Mouse (Mus musculus): ENCODE results near the gene Tiam1.

Tiam1 gene

DNA sequence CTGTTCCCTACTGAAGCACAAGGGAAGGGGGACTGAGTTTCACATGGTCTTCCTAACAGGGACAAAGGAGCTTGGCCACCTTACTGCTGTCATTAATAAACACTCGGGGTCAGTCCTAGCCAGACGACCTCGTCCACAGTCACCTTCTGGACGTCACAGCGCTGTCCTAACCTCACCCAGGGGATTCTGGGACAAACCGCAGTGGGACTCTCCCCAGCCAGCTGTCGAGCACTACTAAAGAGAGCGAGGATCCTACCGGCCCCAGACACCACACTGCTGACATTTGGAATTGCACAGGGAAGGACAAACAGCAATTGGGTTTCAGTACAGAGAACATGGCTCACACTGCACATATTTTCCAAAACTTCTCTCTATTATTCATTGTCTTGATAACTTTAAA is 292.2 kb downstream of the Tiam1 start:
- intact Hi-C loops (cut with DNase I), result no loop called here

DNA sequence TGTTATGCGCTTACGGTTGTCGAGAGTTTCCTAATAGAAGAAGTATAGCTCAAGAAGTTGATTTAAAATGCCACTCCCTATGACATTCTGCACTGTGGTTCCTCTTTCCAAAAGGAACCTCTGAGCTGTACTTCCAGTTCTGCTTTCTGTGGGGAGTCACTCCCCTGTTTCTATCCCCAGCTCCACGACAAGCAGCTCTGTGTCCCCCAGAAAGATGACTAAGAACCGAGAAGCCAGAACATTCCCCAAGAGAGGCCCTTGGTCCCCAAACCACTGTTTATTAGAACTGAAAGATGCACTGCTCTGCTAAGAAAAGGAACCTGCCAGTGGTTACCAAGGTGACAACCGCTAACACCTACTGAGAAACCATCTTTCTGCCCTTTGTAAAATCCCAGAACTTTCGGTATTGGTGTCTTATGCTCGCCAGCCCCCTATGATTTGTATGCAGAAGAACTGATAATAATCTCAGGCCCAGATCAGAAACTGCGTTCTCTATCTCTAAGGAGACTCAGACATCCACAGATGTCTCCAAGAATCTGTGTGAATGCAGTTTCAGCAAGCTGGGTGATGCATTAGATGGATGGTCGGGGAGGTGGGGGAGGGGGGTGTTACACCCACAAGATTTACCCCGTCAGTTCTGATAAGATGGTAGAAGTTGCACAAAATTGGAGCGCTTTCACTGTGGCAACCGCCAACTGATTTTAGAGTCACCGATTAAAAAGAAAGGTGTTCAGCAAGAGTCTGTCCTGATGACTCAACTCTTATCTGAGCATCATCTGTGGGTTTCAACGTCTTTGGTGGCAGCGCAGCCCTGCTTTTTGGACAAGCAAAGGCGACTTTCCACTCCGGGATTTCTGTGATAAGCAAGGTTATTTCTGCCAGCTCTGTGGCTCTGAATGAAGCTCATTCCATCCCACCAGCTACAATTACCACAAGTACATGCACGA is 294.6 kb downstream of the Tiam1 start:
- intact Hi-C loops (cut with DNase I), result loop anchor here (5.0 kb wide), 2 partner anchors 318 to 333 kb away; no protein-coding TSS in a partner anchor

DNA sequence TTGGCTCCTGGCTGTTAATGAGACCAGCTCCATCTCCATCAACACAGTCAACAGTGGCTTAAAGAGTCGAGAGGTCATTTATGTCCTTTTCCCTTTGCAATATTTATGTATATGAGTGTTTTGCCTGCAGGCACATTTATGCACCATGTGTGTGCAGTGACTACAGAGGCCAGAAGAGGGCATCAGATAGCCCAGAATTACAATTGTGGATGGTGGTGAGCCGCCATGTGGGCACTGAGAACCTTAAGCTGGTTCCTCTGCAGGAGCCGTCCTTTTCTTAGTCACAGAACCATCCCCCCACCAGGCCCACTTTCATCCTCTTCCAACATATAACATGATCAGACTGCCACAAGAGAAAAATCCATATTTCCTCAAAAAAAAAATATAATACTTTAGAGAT is 295.4 kb downstream of the Tiam1 start:
- intact Hi-C loops (cut with DNase I), result loop anchor here (5.0 kb wide), 2 partner anchors 319 to 334 kb away; no protein-coding TSS in a partner anchor

DNA sequence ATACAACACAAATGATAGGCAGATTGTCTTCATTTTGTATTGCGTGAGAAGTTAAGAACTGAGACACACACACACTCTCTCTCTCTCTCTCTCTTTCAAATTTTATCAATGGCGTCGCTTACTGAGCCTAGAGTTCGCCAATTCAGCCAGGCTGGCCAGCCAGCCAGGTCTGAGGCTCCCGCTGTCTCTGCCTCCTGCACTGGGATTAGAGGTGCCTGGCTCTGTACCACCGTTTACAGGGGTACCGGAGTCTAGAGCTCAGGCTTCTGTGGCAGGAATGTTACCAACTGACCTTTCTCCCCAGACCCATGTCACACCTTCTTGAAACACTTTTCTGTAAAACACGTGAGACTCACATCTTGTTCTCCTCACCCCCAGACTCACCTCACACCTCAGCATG is 298.1 kb downstream of the Tiam1 start:
- intact Hi-C loops (cut with DNase I), result loop anchor here (5.0 kb wide), 2 partner anchors 322 to 337 kb away; no protein-coding TSS in a partner anchor

DNA sequence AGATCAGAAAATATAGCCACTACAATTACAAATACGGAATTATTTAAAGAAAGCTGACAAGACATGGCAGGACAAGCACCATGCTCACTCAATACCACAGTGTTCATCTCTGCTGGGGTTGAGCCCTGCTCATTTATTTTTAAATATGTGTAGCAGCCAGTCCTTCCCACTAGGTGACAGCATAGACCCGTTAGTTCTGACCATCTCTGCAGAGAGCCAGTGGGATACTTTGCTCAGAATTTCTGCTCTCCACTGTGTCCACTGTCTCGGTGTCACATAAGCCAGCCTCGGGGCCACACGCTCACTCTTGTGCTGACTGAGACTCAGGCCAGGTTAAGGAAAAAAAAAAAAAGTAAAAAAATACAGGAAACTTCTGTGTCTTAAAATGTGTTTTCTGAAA is 299.0 kb downstream of the Tiam1 start:
- intact Hi-C loops (cut with DNase I), result no loop called here

DNA sequence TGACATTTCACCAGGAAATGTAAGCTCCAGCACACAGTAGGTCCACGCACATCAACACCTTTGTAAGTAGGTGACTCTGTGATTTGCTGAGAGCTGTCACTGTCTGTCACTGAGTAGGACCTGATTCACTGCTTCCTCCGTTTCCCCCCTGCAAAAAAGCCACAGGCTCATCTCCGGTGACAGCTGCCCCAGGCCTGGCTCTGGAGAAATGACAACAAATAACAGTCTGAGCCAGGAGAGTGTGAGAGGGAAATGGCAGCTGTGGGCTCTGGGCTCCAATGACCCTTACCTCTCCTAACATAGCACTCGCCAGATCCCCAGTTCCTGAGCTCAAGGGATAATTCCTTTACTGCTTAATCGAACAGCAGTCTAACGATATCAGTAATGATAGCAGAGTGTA is 301.7 kb downstream of the Tiam1 start:
- intact Hi-C loops (cut with DNase I), result no loop called here

DNA sequence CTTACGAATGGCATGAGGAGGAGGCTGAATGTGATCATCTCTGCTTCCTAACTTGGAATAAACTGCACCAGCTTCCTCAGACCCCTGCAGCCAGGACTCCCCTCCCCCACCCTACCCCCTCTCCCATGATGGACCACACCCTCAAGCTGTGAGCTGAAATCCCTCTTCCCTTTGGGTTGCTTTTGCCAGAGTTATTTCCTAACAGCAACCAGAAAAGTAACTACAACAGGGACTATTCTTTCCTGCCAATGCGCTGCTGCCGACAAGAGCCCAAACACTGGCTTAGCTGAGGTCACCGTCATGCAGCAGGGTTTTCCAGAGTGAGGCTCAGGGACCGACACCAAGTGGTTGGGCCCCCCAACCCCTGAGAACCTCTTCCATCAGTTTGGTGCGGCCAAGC is 303.2 kb downstream of the Tiam1 start:
- intact Hi-C loops (cut with DNase I), result no loop called here

DNA sequence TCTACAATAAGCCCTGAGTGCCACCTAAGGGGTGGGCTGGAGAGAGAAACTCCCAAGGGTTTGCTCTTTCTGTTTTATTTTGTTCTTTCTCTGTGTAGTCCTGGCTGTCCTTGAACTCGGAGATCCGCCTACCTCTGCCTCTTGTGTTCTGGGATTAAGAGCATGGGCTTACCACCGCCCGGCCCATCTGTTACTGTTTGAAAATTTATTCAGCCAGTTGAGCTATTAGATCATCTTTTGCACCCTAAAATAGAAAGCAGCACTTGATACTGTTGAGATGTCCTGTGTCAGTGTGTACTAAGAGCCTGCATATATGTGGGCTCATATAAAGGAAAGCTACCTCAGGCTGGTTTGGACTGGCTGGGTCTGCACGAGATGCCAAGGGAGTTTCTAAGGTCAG is 303.7 kb downstream of the Tiam1 start:
- intact Hi-C loops (cut with DNase I), result no loop called here

DNA sequence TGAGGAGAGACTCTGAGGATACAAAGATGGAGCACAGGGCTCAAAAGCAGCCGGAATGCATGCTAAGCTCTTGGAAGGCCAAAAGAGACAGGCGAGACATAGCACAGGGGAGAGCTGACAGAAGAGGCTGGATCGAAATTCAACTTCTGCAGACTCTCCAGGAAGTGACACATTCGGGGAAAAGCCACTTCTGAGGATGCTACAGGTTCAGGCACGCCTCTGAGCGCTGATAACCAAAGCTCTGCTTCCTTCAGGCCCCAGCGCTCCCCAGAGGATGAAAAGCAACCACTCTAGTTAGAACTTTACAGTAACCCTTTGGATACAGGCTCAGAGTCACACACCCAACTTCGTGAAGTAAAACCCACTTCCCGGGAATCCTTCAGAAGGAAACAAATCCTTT is 306.5 kb downstream of the Tiam1 start:
- intact Hi-C loops (cut with DNase I), result no loop called here

DNA sequence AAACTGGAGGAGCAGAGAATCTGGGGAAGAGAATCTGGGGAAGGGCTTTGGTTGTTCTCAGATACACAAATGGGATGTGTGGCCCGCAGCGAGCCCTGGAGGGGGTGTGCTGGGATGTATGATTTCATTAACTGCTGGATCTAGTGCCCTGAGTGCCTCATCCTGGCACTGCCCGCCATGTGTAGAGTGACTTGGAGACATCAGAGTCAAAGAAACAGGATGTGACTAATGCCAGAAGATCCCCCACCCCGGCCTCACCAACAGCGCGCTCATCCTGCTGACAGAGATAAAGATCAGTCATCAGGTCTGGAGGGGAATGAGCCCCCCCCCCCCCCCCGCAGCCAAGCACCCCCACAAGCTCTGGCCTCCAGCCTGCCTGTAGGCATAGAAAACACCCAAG is 308.0 kb downstream of the Tiam1 start:
- intact Hi-C loops (cut with DNase I), result no loop called here

DNA sequence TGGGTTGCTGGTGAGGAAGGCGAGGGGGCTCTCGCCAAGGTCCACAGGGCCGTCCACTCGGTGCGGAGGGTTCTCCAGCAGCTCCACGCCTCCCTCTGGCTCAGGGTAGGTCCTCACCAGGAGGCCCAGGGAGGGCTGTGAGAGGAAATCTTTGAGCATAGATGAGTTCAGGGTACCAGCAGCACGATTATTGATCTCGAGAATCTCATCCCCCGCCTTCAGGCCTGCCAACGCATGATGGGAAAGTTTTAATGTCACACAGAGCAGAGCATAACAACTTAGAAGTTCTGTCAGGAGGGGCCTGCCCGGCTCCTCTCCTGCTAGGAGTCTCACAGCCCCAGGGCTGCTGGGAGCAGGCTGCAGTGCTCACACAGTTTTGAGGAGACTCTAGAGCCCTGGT is 310.6 kb downstream of the Tiam1 start:
- intact Hi-C loops (cut with DNase I), result no loop called here

DNA sequence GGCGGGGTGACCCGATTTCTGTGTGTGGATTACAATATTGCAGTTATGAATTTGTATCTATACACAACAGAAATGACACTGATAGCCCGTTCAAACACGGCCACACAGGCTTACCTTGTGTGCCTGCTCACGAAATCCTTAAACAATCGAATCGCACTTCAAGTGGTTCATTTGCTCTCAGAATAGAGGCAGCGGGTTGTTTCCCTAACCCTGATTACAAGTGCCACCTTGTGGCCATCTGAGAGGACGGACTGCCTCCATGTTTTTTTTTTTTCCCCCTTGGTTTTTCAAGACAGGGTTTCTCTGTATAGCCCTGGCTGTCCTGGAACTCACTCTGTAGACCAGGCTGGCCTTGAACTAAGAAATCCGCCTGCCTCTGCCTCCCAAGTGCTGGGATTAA is 312.4 kb downstream of the Tiam1 start:
- intact Hi-C loops (cut with DNase I), result loop anchor here (2.0 kb wide), 1 partner anchor 56 kb away; no protein-coding TSS in a partner anchor

DNA sequence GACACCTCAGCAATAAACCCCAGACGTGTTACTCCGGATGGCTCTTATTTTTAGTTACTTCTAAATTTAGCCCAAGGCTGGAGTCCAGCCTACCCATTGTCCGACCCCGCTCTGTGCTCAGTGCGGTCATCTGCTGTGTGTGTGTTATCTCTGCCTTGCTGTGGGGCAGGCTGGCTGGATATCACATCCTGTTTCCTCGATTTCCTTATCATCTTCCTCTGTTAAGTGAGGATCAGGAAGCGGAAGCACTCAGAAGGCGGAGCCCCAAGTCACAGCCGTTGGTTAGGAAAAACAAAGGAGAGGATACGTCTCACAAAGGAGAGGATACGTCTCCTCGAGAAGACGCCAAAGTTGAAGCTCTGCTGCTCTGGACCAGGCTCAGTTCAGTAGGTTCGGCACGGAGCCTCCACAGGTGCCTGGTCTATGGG is 313.3 kb downstream of the Tiam1 start:
- intact Hi-C loops (cut with DNase I), result loop anchor here (2.0 kb wide), 1 partner anchor 55 kb away; no protein-coding TSS in a partner anchor

DNA sequence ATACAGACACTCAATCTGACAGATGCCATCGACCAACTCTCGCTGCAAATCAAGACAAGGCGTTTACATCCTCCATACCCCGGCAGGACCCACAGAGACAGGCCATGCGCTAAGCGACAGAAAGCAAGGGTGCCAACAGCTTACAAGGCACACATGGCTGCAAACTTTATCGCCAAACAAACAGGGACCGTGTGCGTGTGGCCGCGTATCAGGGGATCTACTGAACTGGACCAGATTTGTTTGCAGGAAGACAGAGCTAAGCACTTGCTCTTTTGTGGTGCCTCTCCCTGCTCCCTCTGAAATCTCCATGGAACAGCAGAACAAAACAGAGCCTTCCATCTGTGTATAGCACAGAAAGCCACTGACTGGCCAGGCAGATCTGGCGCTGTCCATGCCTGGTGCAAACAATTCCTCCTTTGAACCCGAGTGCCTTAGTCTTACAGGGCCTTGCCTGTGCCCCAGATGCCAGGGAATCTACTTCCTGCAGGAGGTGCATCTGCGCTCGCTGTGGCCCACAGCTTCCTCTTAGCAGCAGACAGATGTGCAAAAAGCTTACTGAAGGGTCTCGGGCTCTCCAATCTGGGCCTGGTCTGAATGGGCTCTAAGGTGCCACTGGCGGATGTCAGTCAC is 316.0 kb downstream of the Tiam1 start:
- intact Hi-C loops (cut with DNase I), result no loop called here

DNA sequence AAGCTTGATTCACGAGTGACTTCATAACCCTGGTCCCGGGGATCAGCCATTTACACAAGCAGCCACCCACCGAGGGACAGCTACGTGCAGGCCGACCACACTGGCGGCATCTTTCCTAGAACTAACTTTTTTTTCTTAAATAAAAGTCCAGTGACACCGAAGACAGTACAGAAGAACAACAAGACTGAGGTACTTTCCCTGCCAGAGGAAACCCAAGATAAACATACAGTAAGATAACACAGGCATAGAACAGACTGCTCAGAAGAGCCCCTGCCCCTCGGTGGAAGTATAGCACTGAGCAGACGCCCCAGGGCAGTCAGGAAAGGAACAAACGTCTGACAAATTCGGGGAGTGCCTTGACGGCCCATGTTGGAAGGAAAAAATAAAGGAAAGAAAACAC is 317.7 kb downstream of the Tiam1 start:
- intact Hi-C loops (cut with DNase I), result no loop called here

DNA sequence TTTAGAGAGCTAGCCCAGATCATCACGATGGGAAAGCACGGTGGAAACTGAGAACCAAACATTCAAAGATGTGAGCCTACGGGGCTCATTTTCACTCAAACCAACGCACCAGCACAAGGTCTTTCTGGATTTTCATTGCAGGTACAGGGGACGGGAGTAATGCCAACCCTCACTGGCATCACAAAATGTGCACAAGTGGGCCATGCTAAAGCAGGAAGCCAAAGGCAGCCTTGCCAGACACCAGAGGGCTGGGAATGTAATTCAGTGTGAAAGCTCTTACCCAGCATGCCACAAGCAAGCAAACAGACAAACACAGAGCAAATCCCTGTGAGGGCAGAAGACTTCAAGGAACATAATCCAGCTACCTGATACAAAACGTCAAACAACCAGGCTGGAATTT is 320.7 kb downstream of the Tiam1 start:
- intact Hi-C loops (cut with DNase I), result no loop called here

DNA sequence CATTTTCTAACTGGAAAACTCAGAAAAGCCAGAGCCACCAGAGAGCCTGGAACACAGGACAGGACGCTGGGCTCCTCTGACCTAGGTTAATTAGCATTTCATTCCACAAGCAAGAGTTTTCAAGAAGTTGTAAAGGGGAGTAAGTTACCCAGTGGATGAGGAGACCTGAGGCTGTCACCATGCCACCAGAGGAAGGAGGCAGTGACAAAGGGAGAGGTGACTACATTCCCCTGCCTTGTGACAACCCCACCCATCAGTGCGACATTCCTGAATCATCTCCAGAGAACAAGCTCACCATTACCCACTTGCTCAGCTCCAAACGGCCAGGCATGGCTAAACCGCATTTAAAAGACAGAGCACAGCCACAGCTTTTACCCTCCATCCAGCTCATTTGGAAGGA is 324.9 kb downstream of the Tiam1 start:
- intact Hi-C loops (cut with DNase I), result no loop called here

DNA sequence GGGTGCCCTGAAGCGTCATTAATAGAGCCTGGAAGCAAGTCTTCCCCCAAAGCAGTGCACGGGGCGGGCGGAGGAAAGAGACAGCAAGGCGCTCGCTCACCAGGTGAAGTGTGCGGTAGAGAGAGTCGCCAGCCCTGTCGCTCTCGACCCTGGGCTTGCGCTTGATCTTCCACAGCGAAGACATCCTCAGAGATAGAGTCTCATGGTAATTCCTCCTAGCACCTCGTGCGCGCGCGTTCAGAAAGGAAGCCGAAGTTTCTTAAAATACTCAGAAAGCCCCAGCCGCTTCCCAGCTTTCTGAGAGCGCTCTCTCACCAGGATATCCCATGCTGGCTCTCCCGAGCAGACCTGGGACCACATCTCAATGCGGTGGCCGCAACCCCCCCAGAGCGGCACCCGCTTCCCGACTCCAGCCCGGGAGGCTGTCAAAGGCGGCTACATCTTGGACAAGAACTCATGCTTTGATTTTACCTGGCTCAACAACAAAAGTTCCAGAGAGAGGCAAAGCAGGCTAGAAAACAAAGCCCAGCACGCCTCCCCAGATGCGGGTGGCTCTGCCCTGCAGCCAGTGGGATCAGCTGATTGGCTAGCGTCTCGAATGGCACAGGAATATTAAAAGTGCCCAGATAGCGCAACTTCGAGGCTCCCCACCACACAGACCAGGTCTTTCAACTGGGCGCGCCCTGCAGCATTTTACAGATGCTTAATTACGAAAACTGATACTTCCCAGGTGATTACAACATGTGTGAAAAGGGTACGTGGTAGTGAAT is 325.5 kb downstream of the Tiam1 start:
- intact Hi-C loops (cut with DNase I), result no loop called here

DNA sequence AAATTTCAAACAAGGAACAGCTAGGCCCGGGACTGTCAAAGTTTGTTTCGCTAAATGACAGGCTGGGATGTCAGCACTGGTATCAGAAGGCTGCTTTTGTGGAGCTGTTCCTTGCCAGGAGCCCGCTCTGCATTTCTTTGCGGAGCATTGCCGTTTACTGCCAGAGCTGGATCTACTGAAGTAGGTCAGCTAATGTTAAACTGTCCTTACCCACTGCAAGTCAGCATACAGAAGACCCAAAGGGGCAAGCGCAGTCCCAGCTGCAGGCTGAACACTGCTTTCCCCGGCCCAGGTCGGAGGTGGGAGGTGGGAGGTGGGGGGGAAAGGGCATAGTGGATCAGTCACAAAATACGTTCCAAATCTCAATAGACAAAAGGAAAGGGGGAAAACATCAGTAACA is 326.3 kb downstream of the Tiam1 start:
- intact Hi-C loops (cut with DNase I), result no loop called here

DNA sequence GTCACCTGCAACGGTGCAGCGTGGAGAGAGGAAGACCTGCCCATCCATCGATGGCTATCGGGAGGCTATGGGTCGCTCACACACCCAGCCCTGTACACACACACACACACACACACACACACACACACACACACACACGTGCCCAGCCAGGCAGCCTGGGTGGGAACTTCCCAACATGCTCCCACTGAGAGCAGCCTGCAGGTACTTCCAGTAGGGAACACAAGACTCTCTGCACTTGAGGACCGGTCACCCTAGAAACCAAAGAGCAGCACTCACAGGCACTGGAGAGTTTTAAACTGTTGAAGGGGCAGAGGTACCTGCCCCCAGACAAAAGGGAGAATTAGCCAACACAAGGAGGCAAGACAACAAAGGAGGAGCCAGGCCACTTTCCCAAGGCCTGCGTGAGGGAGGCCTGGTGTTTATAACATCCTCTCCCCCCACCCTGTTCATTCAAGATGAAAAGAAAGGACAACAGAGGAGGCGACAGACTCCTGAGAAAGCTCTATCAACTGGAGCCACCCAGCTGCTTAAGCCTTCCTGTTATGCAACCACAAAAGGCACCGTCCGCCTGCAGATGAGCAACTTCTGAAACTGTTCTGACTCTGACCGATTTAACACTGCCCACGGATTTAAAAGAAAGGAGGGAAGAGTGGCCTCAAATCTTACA is 326.9 kb downstream of the Tiam1 start:
- intact Hi-C loops (cut with DNase I), result no loop called here

DNA sequence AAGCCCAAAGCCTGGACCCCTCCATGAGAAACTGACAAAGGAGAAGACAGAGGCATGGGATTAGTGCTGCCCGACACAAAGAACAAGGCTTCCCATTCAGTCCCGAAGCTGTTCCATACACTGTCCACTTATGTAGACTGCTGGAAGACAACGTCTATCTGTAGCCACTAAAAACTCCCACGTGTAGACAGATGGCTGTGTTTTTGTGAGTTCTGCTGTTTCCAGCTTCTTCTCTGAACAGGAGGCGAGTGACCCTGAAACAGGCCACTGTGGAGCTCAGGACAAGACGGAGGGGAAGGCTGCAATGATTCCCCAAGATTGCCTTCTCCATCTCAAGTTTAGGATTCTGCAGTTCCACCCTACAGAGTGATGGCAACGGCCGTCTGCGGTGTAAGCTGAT is 330.0 kb downstream of the Tiam1 start:
- intact Hi-C loops (cut with DNase I), result no loop called here

All from adrenal gland (tissue).